Mouse (Mus musculus) retina, postnatal 1 day (tissue): ENCODE measurements around the gene Cntnap2.
"Not testable (repeated sequence)": the region's sequence is repeated elsewhere in the genome, so short reads cannot be mapped to it uniquely, and the experiment has no call there.

Source experiments
- DNase-seq: peaks from one replicate; pipeline ENCODE4 v3.0.0-alpha.2; 2012

Gene Cntnap2

DNA sequence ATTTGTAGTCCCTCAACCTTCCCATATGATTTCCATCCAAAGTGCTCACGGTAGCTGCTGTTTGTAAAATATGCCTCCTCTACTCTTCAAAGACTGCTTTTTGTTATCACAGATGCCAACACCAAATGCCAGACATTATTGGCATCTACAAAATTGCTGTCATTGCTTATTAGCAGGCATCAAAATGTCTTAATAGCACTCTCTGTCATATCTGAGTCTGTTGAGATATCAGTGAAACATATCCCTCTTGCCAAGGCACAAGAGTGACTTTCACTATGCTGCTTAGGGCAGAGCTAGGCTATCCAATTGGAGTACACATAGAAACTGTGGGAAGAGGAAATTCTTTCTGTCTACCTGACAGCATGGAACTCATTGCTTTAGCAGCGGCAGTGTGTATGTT, 1301.9 kb downstream of the Cntnap2 start:
- DNase-seq, result no peak

GRCm38 (mm10) chr6:46362156-46362555, 1303.0 kb downstream of the Cntnap2 start:
- peak; percentile 11 for DNase-seq

- no peak for DNase-seq
These were observed 1339.8 kb downstream of the Cntnap2 start for GRCm38 (mm10) chr6:46398725-46399589.

DNA sequence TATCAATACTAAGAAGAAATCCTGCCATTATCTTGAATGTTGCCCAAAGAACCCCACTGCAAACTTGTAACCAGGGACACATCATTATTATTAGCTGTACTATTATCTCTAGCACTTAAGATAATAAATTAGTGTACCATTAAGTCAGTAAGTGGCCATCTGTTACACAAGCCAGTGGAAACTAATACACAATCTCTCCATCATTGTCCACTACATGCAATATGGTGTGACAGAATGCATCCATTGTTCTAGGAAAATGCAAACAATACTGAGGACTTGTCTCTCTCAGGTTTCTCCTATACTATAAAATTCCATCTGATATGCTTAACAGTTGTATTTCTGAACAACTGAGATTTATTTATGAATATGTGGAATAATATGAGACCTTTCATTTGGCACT, 1355.0 kb downstream of the Cntnap2 start:
- no peak for DNase-seq

DNA sequence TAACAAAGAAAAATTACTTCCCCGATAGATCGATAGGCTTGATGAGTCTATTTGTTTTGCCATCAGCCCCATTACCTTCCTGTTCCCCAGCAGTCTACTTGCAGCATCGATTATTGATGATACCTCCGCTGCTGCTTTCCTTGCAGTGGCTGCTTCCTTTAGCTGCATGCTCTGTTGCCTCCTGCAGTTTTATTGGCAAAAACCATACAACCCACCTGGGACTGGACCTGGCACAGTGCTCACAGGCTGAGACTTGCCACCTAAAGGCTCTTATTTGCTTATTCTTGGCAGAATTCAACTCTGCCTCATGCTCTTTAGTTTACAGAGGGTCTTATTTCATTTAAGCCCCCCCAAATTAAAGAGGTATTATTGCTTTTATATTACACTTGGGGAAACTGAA, 1355.4 kb downstream of the Cntnap2 start:
- DNase-seq, result no peak

- no peak for DNase-seq
These were observed 1360.7 kb downstream of the Cntnap2 start for GRCm38 (mm10) chr6:46419827-46420226.

- DNase-seq, result no peak
These were observed 1361.2 kb downstream of the Cntnap2 start for GRCm38 (mm10) chr6:46420349-46420748.

- DNase-seq, result no peak
These were observed 1369.1 kb downstream of the Cntnap2 start for GRCm38 (mm10) chr6:46428231-46428630.

- peak; percentile 19 for DNase-seq
These were observed 1391.9 kb downstream of the Cntnap2 start for GRCm38 (mm10) chr6:46450917-46451638.

DNA sequence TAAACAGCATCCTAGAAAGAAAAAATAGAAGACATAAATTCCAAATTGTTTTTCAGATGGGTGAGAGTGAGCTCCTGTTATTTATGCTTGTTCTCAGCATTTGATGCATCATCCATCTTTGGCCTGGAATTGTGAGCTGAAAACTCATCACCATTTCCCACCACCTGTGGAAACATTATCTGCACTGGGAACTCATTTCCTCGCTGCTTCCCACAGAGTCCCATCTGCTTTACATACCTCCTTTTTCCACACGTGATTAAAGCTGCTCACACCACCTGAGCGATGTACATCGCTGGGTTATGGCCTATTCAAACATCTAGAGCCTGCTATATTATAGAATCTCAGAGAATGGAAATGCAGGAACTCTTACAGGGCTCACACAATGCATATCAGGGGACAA, 1413.5 kb downstream of the Cntnap2 start:
- DNase-seq, result no peak

DNA sequence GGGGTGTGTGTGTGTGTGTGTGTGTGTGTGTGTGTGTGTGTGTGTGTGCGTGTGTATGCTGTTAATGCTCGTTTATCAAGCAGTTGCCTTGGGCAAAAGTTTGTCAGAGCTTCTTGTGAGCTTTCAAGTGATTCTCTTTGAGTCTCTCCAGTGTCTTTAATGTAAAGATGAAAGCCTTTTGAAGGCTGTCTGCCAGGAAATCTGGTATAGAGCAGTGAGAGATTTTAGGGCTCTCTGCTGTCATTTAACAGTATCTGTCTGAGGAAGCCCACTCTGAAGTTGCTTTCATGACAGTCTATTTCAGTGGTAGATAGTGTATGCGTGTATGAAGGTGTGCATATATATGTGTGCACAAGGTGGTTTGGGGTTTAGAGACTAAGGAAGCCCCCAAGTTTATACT, 1425.2 kb downstream of the Cntnap2 start:
- peak; percentile 23 for DNase-seq

DNA sequence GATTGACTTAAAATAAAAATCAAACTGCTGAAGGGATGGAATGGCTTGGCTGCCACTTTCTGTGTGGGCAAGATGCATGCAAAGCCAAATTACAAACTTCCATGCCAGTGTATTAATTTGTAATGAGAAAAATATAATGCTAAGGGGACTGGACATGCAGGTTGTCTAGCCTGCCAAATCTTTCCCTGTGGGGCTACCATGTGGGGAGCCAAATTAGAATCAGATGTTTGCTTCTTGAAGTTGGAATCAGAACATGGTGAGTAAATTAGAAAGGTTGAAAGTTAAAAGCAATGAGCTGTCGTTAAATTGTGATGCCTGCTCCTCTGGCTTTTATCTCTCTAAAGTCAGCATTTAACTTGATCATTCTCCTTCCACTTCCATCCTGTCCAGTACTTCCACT, 1443.6 kb downstream of the Cntnap2 start:
- no peak for DNase-seq

- no peak for DNase-seq
These were observed 1453.7 kb downstream of the Cntnap2 start for GRCm38 (mm10) chr6:46512841-46513240.

- DNase-seq, result not testable (repeated sequence)
These were observed 1478.4 kb downstream of the Cntnap2 start for GRCm38 (mm10) chr6:46537586-46537985.

GRCm38 (mm10) chr6:46563470-46563869, 1504.3 kb downstream of the Cntnap2 start:
- DNase-seq, result no peak

DNA sequence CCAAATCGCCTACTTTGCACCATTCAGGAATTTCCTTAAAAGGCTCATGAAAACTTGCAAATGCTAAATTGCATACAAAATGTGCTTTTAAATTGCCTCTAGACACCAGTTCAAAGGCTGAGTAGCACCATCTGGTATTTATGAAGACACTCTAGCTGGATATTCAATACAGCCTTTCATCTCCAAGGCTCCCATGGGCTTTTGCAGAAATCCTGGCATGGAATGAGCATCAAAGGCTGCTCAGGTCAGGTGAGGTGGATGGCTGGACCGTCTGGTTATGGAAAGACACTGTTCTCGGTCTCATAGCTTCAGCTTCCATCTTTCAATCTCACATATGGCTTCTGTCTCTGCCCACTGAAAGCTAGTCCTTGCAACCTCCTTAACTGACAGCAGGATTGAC, 1515.9 kb downstream of the Cntnap2 start:
- DNase-seq, result no peak

DNA sequence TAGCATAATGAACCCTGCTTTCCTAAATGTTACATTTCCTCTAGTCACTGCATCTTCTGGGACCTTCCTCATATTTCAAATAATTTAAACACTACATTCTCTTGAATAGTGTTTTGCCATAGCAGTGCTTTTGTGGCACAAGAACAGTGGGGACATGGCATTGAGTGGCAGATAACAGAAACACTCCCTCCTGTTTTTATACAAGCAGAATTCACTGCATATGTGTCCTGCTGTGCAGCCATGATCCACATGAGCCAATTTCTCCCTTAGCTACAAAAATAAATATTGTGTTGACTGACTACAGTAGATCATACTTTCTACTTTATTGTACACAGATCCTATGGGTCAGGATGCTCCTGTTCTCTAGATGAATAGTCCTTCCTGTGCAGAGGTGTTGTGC, 1553.2 kb downstream of the Cntnap2 start:
- no peak for DNase-seq

GRCm38 (mm10) chr6:46612872-46613271, 1553.7 kb downstream of the Cntnap2 start:
- DNase-seq, result peak; percentile 8

GRCm38 (mm10) chr6:46669018-46669417, 1609.9 kb downstream of the Cntnap2 start:
- no peak for DNase-seq

- DNase-seq, result no peak
These were observed 1615.9 kb downstream of the Cntnap2 start for GRCm38 (mm10) chr6:46675081-46675480.

- no peak for DNase-seq
These were observed 1616.5 kb downstream of the Cntnap2 start for GRCm38 (mm10) chr6:46675621-46676020.

GRCm38 (mm10) chr6:46696187-46696586, 1637.0 kb downstream of the Cntnap2 start:
- no peak for DNase-seq

DNA sequence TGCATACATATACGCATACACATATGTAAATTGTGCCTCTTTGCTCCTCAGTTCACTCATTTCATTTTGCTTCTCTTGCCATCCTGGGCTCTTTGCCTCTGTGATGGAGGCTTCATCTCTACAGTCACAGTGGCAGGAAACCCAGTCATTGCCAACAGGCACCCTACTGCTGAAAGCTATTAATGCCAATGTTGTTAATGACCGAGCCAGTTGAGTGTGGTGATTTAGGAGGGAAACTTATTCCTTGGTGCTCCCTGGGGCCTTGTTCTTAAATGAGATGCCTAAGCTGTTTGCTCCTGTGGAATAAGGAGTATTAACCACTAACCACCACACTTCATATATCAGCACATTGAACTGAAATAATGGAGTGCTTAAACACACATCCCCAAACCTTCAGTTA, 1640.2 kb downstream of the Cntnap2 start:
- no peak for DNase-seq
